Mouse (Mus musculus): ENCODE results near the gene Arhgef18. TPM values are rescaled to one million over a fixed set of nuclear protein-coding genes. Genes with fewer than 3 reads are reported as not detected.
A peak's percentile ranks its signal among the peaks of the same experiment; 100 is the strongest.

Arhgef18 gene
- polyA plus RNA-seq, 2 experiments = 2.0 to 3.6 TPM

- Histone ChIP-seq H3K27ac (no peak overlapping the region), H3K4me2 (ENCODE audit: low read depth) (no peak overlapping the region), H3K4me1 (replicated peaks; ENCODE audit: control insufficient read depth in 2 of 2, insufficient read depth in 2 of 2, low read length in 1 of 2) (peaks cover 0 to 20% of the 10 kb centered on the region in 2 experiments; a peak in 3 of 4 replicates), H3K9me3 (ENCODE audit: control insufficient read depth, low read length) (no peaks in the 10 kb centered on the region), H3K4me3 (ENCODE audit: insufficient read depth in 1 of 2, low read depth in 2 of 2, low read length in 2 of 2) (no peak overlapping the region), H3K9ac (replicated peaks) (no peak overlapping the region), H3K27me3 (ENCODE audit: control insufficient read depth, insufficient read depth, low read length) (no peaks in the 10 kb centered on the region), H3K36me3 (replicated peaks; ENCODE audit: control insufficient read depth, insufficient read depth, low read depth) (no peaks in the 10 kb centered on the region)
- TF ChIP-seq CTCF (IDR thresholded peaks at IDR 0.05; ENCODE audit: low read depth) = no peak
- no peak for TF ChIP-seq EP300 (IDR thresholded peaks at IDR 0.05; ENCODE audit: low read depth)
- WGBS (ENCODE audit: insufficient replicate concordance) = 88% methylated on average over 44 of the region's 44 CpGs
- no peak for ATAC-seq (ENCODE audit: insufficient read depth)
- DNase-seq (ENCODE audit: low read depth in 3 of 3, low spot score in 3 of 3) = no peak
Measured at GRCm38 (mm10) chr8:3495578-3496427, 103.0 kb downstream of the Arhgef18 start.

GRCm38 (mm10) chr8:3496428-3496748 is 103.6 kb downstream of the Arhgef18 start:
- Histone ChIP-seq H3K4me3 (ENCODE audit: insufficient read depth in 1 of 2, low read depth in 2 of 2, low read length in 2 of 2) (no peak overlapping the region), H3K36me3 (replicated peaks; ENCODE audit: control insufficient read depth, insufficient read depth, low read depth) (no peaks in the 10 kb centered on the region), H3K27ac (no peak overlapping the region), H3K4me2 (ENCODE audit: low read depth) (no peak overlapping the region), H3K27me3 (ENCODE audit: control insufficient read depth, insufficient read depth, low read length) (no peaks in the 10 kb centered on the region), H3K4me1 (replicated peaks; ENCODE audit: control insufficient read depth in 2 of 2, insufficient read depth in 2 of 2, low read length in 1 of 2) (peaks cover under 1 to 26% of the 10 kb centered on the region in 2 experiments; a peak in 3 of 4 replicates), H3K9me3 (ENCODE audit: control insufficient read depth, low read length) (no peaks in the 10 kb centered on the region), H3K9ac (replicated peaks) (no peak overlapping the region)
- DNase-seq (ENCODE audit: low read depth in 3 of 3, low spot score in 3 of 3) = no peak
- ATAC-seq (ENCODE audit: insufficient read depth) = no peak
- TF ChIP-seq EP300 (IDR thresholded peaks at IDR 0.05; ENCODE audit: low read depth) (no peak), CTCF (IDR thresholded peaks at IDR 0.05; ENCODE audit: low read depth) (no peak)
- WGBS (ENCODE audit: insufficient replicate concordance) = 85% methylated on average over 15 of the region's 15 CpGs

- Histone ChIP-seq H3K4me1 (replicated peaks; ENCODE audit: control insufficient read depth in 2 of 2, insufficient read depth in 2 of 2, low read length in 1 of 2) (peaks cover 2 to 25% of the 10 kb centered on the region in 2 experiments; a peak in 3 of 4 replicates), H3K4me2 (ENCODE audit: low read depth) (no peak overlapping the region), H3K4me3 (ENCODE audit: insufficient read depth in 1 of 2, low read depth in 2 of 2, low read length in 2 of 2) (no peak overlapping the region), H3K9me3 (ENCODE audit: control insufficient read depth, low read length) (no peaks in the 10 kb centered on the region), H3K9ac (replicated peaks) (no peak overlapping the region), H3K27me3 (ENCODE audit: control insufficient read depth, insufficient read depth, low read length) (no peaks in the 10 kb centered on the region), H3K36me3 (replicated peaks; ENCODE audit: control insufficient read depth, insufficient read depth, low read depth) (no peaks in the 10 kb centered on the region), H3K27ac (no peak overlapping the region)
- DNase-seq (ENCODE audit: low read depth in 3 of 3, low spot score in 3 of 3) (no peak), ATAC-seq (ENCODE audit: insufficient read depth) (no peak)
- 69% methylated on average over 3 of the region's 3 CpGs for WGBS (ENCODE audit: insufficient replicate concordance)
- no peak for TF ChIP-seq EP300 (IDR thresholded peaks at IDR 0.05; ENCODE audit: low read depth)
- no peak for TF ChIP-seq CTCF (IDR thresholded peaks at IDR 0.05; ENCODE audit: low read depth)
Measured at GRCm38 (mm10) chr8:3498583-3498982, 105.8 kb downstream of the Arhgef18 start.

GRCm38 (mm10) chr8:3499751-3500150 is 106.9 kb downstream of the Arhgef18 start:
- peaks cover 2 to 16% of the 10 kb centered on the region in 2 experiments; a peak in 2 of 4 replicates for H3K4me1 ChIP-seq (replicated peaks; ENCODE audit: control insufficient read depth in 2 of 2, insufficient read depth in 2 of 2, low read length in 1 of 2)
- no peaks in the 10 kb centered on the region for H3K36me3 ChIP-seq (replicated peaks; ENCODE audit: control insufficient read depth, insufficient read depth, low read depth)
- no peak; the same call in 1 of the 2 replicates for ATAC-seq (ENCODE audit: insufficient read depth)
- WGBS (ENCODE audit: insufficient replicate concordance) = 4% methylated on average over 8 of the region's 8 CpGs
- no peak for TF ChIP-seq EP300 (IDR thresholded peaks at IDR 0.05; ENCODE audit: low read depth)
- no peak for TF ChIP-seq CTCF (IDR thresholded peaks at IDR 0.05; ENCODE audit: low read depth)
- no peaks in the 10 kb centered on the region for H3K27me3 ChIP-seq (ENCODE audit: control insufficient read depth, insufficient read depth, low read length)
- H3K4me3 ChIP-seq (ENCODE audit: insufficient read depth in 1 of 2, low read depth in 2 of 2, low read length in 2 of 2) = peak overlapping the region; percentile 74 to 93
- no peak for DNase-seq (ENCODE audit: low read depth in 3 of 3, low spot score in 3 of 3)
- no peaks in the 10 kb centered on the region for H3K9me3 ChIP-seq (ENCODE audit: control insufficient read depth, low read length)
- H3K9ac ChIP-seq (replicated peaks) = peak overlapping the region; percentile 79
- H3K27ac ChIP-seq = peak overlapping the region; percentile 81
- peak overlapping the region; percentile 79 for H3K4me2 ChIP-seq (ENCODE audit: low read depth)
